Mouse (Mus musculus): ENCODE data around the gene Slc13a3. TPM values are rescaled to one million over a fixed set of nuclear protein-coding genes. Genes with fewer than 3 reads are reported as not detected.

The Slc13a3 gene
- polyA plus RNA-seq, 1 experiment from 2014 or later: 0.36 TPM

DNA sequence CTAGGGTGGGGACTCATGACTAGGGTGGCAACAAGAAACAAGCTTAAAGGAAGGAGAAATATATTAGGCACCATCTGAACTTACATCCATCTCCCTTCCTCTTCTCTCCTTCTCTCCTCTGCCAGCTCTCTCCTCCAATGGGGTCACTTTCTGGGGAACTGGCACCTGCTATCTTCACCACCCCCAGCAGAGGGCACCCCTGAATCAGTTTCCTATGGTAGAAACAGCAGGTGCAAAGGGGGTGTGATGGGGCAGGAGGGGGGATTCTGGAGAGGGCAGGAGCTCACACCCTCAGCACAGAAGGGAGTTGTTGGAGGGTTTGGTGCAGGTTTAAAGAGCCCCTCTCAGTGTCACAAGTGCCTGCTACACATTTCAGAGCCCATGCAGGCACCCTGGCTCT, 23.2 kb upstream of the Slc13a3 start:
- H3K4me3 ChIP-seq (replicated peaks): no peak overlapping the region
- H3K36me3 ChIP-seq: no peaks in the 10 kb centered on the region
- H3K4me1 ChIP-seq (replicated peaks): peaks cover 11% of the 10 kb centered on the region; the same call in 1 of the 2 replicates
- no peaks in the 10 kb centered on the region for H3K9me3 ChIP-seq
- ATAC-seq: no peak
- no peak overlapping the region for H3K9ac ChIP-seq
- H3K27me3 ChIP-seq (replicated peaks): no peaks in the 10 kb centered on the region
- H3K4me2 ChIP-seq (replicated peaks): no peak overlapping the region
- H3K27ac ChIP-seq: no peak overlapping the region

DNA sequence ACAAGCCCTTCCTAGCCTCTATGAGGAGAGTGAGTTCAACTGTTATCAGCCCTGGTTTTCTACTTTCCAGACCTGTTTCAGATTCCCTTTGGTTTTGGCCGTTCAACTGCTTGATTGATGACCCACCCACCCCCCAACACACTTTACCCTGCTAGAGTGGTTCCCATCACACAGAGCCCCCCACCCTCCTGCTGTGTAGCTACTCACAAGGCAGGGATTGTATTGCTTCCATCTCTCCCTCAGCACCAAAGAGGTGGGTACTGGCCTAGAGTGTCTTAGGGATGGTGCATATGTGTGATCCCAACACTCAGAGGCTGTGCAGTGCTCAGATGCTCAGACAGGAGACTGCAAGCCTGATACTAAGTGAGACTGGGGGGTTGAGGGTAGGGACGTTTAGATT, 21.5 kb upstream of the Slc13a3 start:
- Histone ChIP-seq H3K9me3 (no peaks in the 10 kb centered on the region), H3K27me3 (replicated peaks) (no peaks in the 10 kb centered on the region), H3K9ac (no peak overlapping the region), H3K4me3 (replicated peaks) (no peak overlapping the region), H3K27ac (no peak overlapping the region), H3K36me3 (peaks cover 6% of the 10 kb centered on the region; the same call in 1 of the 2 replicates), H3K4me2 (replicated peaks) (no peak overlapping the region), H3K4me1 (replicated peaks) (peaks cover 11% of the 10 kb centered on the region; the same call in 1 of the 2 replicates)
- no peak for ATAC-seq
- 52% methylated on average over 2 of the region's 2 CpGs for WGBS

DNA sequence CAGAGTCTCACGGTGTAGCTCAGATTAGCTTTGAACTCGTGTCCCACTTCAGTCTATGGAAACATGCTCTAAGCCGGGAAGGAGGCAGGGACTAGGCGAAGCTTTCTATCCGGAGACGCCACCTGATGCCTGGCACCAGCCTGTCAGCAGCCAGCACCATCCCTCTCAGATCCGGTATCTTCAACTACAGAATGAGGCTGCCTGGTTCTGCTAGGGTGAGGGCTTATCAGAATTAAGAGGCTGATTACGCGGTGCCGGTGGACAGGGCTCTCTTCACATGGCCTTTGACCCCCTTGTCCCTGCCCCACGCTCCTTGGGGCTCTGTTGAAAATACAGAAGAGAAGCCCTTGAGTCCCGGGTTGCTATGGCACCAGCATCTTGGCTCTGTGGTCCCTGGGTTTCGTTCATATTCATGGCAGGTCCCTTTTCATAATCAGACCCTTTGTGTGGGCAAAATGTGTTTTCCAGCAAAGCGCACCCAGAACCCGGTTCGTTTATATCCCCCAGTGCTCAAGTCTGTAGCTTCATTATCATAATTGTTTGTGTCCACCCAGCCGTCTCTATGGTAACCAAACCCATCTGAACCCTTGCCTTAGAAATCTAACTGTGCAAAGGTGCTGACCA, 20.7 kb upstream of the Slc13a3 start:
- H3K4me2 ChIP-seq (replicated peaks): peak overlapping the region; percentile 74
- no peaks in the 10 kb centered on the region for H3K9me3 ChIP-seq
- no peak overlapping the region for H3K27ac ChIP-seq
- H3K4me3 ChIP-seq (replicated peaks): peak overlapping the region; percentile 82
- H3K27me3 ChIP-seq (replicated peaks): no peaks in the 10 kb centered on the region
- peak; percentile 21 for ATAC-seq
- H3K36me3 ChIP-seq: peaks cover 12% of the 10 kb centered on the region; the same call in 1 of the 2 replicates
- H3K9ac ChIP-seq: peak overlapping the region; percentile 38; the same call in 1 of the 2 replicates
- peaks cover 12% of the 10 kb centered on the region; the same call in 1 of the 2 replicates for H3K4me1 ChIP-seq (replicated peaks)
- 24% methylated on average over 17 of the region's 17 CpGs for WGBS

DNA sequence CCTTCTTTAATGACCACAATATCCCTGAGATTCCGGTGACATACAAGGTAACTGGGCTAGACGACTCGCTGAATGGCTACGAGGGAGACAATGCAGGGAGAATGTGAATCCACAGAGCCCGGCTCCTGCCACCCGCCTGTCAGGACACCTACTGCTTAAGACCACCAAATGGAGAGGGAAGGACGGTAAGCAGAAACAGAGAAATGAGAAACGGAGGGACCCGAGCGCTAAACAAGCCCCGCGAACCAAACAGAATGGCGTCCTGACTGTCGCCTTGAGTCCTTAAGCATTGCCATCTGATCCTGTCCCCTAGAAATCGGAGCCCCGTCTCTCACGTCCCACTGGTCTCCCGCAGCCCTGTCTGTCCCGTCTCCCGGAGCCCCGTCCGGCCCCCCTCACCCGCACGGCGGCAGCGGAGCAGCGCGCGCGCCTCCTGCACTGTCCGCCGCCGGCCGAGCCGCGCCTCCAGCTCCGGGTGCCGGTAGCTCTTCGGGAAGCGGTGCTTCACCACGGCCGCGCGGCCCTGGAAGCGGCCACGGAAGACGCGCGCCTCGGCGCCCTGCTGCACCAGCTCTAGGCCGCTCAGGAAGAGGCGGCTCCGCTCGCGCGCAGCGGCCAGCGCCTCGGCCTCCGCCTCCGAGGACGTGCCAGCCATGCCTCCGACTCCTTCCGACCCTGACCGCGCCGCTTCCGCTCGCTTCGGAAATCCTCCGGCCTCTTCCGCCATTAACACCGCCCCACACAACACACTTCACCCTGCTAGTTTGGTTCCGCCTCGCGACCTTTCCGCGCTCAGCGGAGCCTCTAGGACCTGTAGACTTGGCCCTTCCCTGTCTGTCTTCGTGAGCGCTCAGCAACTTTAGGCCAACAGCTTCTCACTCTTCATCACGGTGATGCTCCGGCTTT, 19.9 kb upstream of the Slc13a3 start, which contains the start of gene Trp53rka:
Gene Trp53rka (minus strand): TSS at position 677 of the 906 bp plus-strand sequence.
- H3K9me3 ChIP-seq: no peaks in the 10 kb centered on the region
- peak; percentile 95 for ATAC-seq
- H3K27ac ChIP-seq: peak within 1 kb of the TSS; percentile 64
- H3K9ac ChIP-seq: peak within 1 kb of the TSS; percentile 81
- H3K27me3 ChIP-seq (replicated peaks): no peaks in the 10 kb centered on the region
- H3K4me3 ChIP-seq (replicated peaks): peak within 1 kb of the TSS; percentile 82
- H3K4me1 ChIP-seq (replicated peaks): peaks cover 12% of the 10 kb centered on the region; the same call in 1 of the 2 replicates
- WGBS: under 1% methylated on average over 81 of the region's 84 CpGs
- H3K4me2 ChIP-seq (replicated peaks): peak within 1 kb of the TSS; percentile 74
- H3K36me3 ChIP-seq: peaks cover 15% of the 10 kb centered on the region; the same call in 1 of the 2 replicates

DNA sequence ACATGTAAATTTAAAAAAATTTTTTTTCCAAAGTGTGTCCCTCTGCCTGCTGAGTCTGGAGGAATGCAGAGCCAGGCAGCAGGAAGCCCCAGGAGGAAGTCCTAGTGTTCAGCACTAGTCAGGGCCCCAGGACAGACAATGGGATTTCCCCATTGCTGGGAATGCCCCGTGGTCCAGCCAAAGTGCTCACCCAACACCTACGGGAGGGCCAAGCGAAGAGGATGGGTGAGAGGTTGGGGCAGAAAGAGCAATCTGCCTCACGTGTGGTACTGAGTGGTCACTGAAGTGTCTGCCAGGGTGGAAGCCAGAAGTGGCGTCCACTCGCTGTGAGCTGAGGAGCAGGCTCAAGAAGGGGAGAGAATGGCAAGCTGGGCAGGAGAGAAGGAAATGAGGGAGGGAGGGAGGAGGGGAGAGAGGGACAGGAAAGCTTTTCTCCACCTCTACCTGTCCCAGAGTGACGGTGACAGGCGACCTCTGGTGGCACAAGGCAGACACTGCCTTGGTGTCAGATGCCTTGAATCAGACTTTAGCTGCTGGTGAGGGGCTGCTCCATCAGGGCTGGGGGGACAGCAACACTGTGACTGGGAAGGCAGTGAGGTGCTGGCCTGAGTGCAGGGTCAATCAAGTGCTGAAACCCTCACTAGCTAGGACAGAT, 14.0 kb upstream of the Slc13a3 start:
- peak; percentile 58 for ATAC-seq
- Histone ChIP-seq H3K27ac (no peak overlapping the region), H3K4me3 (replicated peaks) (no peak overlapping the region), H3K36me3 (peaks cover 15% of the 10 kb centered on the region; the same call in 1 of the 2 replicates), H3K27me3 (replicated peaks) (no peaks in the 10 kb centered on the region), H3K9me3 (no peaks in the 10 kb centered on the region), H3K9ac (no peak overlapping the region), H3K4me2 (replicated peaks) (no peak overlapping the region), H3K4me1 (replicated peaks) (peaks cover 6% of the 10 kb centered on the region; the same call in 1 of the 2 replicates)
- 27% methylated on average over 8 of the region's 8 CpGs for whole genome bisulfite sequencing

DNA sequence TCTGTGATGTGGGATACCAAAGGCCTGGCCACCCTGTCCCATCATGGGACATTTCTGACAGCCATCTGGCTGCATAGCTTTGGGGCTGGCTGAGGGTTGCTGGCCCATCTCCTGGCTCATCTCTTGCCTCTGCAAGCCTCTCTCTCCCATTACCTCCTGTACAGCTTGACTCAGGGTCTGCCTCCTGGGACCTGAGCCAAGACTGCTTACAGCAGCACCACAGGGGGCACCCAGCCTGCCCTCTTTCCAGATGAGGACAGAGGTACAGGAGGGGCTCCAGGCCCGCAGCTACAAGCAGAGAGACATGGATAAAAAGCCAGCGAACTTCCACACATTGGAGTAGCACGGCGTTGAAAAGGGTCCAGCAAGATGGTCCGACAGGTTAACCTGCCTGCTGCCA, 13.4 kb upstream of the Slc13a3 start:
- H3K4me3 ChIP-seq (replicated peaks): no peak overlapping the region
- H3K9me3 ChIP-seq: no peaks in the 10 kb centered on the region
- 83% methylated on average over 5 of the region's 5 CpGs for WGBS
- H3K27ac ChIP-seq: no peak overlapping the region
- H3K27me3 ChIP-seq (replicated peaks): no peaks in the 10 kb centered on the region
- 0 out of 2 replicates have a peak, but pooled peaks cover 5% of the 10 kb centered on the region for H3K4me1 ChIP-seq (replicated peaks)
- H3K9ac ChIP-seq: no peak overlapping the region
- no peak overlapping the region for H3K4me2 ChIP-seq (replicated peaks)
- peaks cover 15% of the 10 kb centered on the region; the same call in 1 of the 2 replicates for H3K36me3 ChIP-seq
- no peak for ATAC-seq

DNA sequence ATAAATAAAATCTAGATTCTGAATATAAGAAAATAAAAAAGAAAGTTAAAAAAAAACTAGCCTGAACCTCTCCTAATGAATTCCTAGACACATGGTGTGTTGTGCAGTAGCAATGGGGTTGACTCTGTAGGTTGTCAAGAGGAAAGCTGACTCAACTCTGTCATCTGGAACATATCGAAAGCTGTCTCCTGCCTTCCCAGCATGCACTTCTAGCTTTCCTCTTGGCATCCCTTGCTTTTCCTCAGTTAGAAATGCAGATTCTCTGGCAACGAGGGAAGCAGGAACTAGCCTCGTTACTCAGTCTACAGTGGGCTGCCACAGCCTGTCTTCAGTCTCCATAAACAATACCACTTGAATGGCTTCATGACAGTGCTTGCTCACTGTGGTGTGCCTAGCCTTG, 12.8 kb upstream of the Slc13a3 start:
- H3K4me2 ChIP-seq (replicated peaks): no peak overlapping the region
- no peak overlapping the region for H3K4me3 ChIP-seq (replicated peaks)
- 0 out of 2 replicates have a peak, but pooled peaks cover 5% of the 10 kb centered on the region for H3K4me1 ChIP-seq (replicated peaks)
- no peaks in the 10 kb centered on the region for H3K9me3 ChIP-seq
- ATAC-seq: no peak
- H3K27ac ChIP-seq: no peak overlapping the region
- H3K9ac ChIP-seq: no peak overlapping the region
- WGBS: 69% methylated on average over 3 of the region's 3 CpGs
- peaks cover 14% of the 10 kb centered on the region; the same call in 1 of the 2 replicates for H3K36me3 ChIP-seq
- no peaks in the 10 kb centered on the region for H3K27me3 ChIP-seq (replicated peaks)

DNA sequence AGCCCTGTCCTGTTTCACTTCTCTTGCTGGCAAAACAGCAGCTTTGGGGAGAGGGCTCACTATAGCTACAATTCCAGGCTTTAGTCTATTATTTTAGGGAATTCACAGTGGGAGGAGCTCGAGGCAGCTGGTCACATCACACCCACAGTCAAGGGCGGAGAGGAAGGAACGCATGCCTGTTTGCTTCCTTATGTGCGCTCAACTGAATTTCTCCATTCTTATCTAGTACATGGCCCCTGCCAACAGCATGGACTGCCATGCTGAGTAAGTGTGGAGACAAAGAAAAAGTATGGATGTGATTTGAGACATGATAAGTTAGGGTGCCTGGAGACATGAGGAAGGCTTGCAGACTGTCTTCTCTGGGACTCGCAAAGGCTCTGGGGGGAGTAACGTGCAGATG, 11.1 kb upstream of the Slc13a3 start:
- Histone ChIP-seq H3K4me1 (replicated peaks) (0 out of 2 replicates have a peak, but pooled peaks cover 5% of the 10 kb centered on the region), H3K36me3 (0 out of 2 replicates have a peak, but pooled peaks cover 7% of the 10 kb centered on the region), H3K4me2 (replicated peaks) (no peak overlapping the region), H3K27ac (no peak overlapping the region), H3K9ac (no peak overlapping the region), H3K4me3 (replicated peaks) (no peak overlapping the region), H3K27me3 (replicated peaks) (no peaks in the 10 kb centered on the region), H3K9me3 (no peaks in the 10 kb centered on the region)
- ATAC-seq: no peak
- 60% methylated on average over 6 of the region's 6 CpGs for WGBS

DNA sequence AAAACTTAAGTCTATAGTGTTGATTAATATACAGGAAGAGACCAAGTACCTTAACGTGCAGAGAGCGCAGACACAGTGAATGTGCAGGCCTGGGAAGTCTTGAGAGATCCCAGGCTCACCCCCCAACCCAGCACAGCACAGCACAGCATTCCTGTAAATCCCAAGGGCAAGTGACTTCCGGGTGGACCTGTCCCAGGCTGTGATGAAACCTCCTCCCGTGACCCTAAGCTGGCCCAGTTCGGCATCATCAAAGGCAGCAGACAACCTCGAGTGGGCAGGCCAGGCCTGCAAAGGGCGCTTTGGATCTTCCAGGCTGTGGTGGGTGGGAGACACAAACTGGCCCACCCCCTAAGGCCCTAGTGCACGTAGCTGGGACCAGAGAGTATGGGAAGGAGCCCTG, 9.0 kb upstream of the Slc13a3 start:
- Histone ChIP-seq H3K27me3 (replicated peaks) (no peaks in the 10 kb centered on the region), H3K36me3 (no peaks in the 10 kb centered on the region), H3K9me3 (no peaks in the 10 kb centered on the region), H3K27ac (no peak overlapping the region), H3K4me3 (replicated peaks) (no peak overlapping the region), H3K9ac (no peak overlapping the region), H3K4me2 (replicated peaks) (no peak overlapping the region), H3K4me1 (replicated peaks) (0 out of 2 replicates have a peak, but pooled peaks cover 2% of the 10 kb centered on the region)
- ATAC-seq: no peak
- 48% methylated on average over 8 of the region's 8 CpGs for WGBS

DNA sequence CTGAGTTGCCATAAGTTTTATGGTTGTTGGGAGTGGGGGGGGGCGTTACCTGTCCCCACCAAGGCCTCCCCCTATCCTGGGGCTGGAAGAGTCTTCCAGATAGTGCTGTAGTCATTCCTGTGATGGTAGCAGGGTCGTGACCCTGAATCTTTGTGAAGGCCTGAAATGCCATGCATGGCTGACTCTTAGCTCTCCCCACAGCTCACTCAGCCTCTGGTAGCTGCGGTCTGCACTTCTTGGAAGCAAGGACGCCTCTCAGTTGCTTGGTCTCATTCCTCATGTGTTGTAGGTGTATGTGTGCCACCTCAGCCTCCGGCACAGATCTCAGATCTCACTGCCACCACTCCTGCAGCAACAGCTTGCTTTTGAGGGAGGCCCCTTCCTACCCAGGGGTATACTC, 2.8 kb upstream of the Slc13a3 start:
- no peaks in the 10 kb centered on the region for H3K36me3 ChIP-seq
- no peak overlapping the region for H3K4me3 ChIP-seq (replicated peaks)
- ATAC-seq: no peak
- H3K27ac ChIP-seq: no peak overlapping the region
- H3K9me3 ChIP-seq: no peaks in the 10 kb centered on the region
- WGBS: 62% methylated on average over 5 of the region's 5 CpGs
- H3K4me1 ChIP-seq (replicated peaks): peaks cover 7% of the 10 kb centered on the region; the same call in 1 of the 2 replicates
- no peak overlapping the region for H3K9ac ChIP-seq
- H3K27me3 ChIP-seq (replicated peaks): peaks cover 13% of the 10 kb centered on the region
- no peak overlapping the region for H3K4me2 ChIP-seq (replicated peaks)

DNA sequence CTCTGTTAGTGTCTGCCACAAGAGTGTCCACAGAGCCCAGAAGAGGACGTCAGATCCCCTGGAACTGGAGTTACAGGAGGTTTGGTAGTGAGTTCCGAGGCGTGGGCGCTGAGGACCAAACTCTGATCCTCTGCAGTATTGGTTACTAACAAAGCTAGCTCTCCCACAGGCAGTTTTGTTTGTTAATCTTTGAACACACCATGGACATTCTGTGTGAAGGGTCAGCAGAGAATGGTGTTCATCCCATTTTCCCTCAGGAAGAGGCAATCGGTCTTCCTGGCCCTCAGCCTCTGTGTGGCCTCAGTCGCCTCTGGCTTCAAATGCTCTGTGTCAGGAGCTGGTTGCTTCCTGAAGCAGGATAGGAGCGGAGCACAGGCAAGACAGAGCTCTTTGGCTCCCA, 2.4 kb upstream of the Slc13a3 start:
- H3K4me3 ChIP-seq (replicated peaks): no peak overlapping the region
- peaks cover 7% of the 10 kb centered on the region; the same call in 1 of the 2 replicates for H3K4me1 ChIP-seq (replicated peaks)
- no peak overlapping the region for H3K27ac ChIP-seq
- H3K4me2 ChIP-seq (replicated peaks): no peak overlapping the region
- 79% methylated on average over 7 of the region's 7 CpGs for WGBS
- H3K36me3 ChIP-seq: no peaks in the 10 kb centered on the region
- H3K9ac ChIP-seq: no peak overlapping the region
- peaks cover 13% of the 10 kb centered on the region for H3K27me3 ChIP-seq (replicated peaks)
- ATAC-seq: no peak
- no peaks in the 10 kb centered on the region for H3K9me3 ChIP-seq

DNA sequence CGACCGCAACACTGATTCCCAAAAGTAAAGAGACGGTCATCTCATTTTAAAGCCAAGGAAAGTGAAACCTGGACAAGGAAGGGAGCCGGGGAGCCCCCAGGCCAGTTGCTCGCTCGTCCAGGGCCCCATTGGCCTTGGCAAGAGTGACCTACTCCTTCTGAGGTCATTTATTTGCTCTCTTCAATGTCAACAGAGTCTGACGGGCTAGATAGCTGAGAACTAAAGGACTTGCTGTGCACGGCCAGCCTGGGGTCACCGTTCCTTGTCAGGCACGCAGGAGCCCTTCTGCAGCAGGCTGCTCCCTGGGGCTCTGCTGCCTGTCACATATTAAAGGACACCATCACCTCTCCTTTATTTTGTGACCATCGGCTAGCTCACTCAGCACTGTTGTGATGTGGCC, 1.1 kb downstream of the Slc13a3 start:
- no peak for ATAC-seq
- Histone ChIP-seq H3K27me3 (replicated peaks) (peaks cover 13% of the 10 kb centered on the region), H3K4me3 (replicated peaks) (no peak overlapping the region), H3K4me1 (replicated peaks) (peaks cover 7% of the 10 kb centered on the region; the same call in 1 of the 2 replicates), H3K9me3 (no peaks in the 10 kb centered on the region), H3K27ac (no peak overlapping the region), H3K9ac (no peak overlapping the region), H3K36me3 (no peaks in the 10 kb centered on the region), H3K4me2 (replicated peaks) (no peak overlapping the region)
- whole genome bisulfite sequencing: 73% methylated on average over 11 of the region's 11 CpGs
